Mouse (Mus musculus) common myeloid progenitor, adult 5-6 weeks (primary cell): ENCODE measurements around the gene Muc16. TPM values are rescaled to one million over a fixed set of nuclear protein-coding genes. Genes with fewer than 3 reads are reported as not detected.

ENCODE experiments used
- ATAC-seq: replicated peaks from 2 replicates; pipeline ENCODE4 v1.8.0; 2016; ENCODE audit warnings: low read depth, mild to moderate bottlenecking, moderate TSS enrichment, inconsistent platforms; ENCODE audit not compliant: poor library complexity, severe bottlenecking
- total RNA-seq: library from RNA; stranded (forward); fragments of 200-1000, 187-1606 nt; gene quantifications from 2 replicates; pipeline ENCODE4 v1.2.3, GENCODE M21; 2017

Muc16 gene
- not detected in 2 replicates for total RNA-seq

GRCm38 (mm10) chr9:18674480-18675154 is at the start of gene Muc16:
TSS of gene Muc16 (minus strand) at chr9:18674530.
- no peak for ATAC-seq

GRCm38 (mm10) chr9:18722712-18723099 is 48.4 kb upstream of the Muc16 start:
- no peak for ATAC-seq

GRCm38 (mm10) chr9:18721931-18722711 is 47.8 kb upstream of the Muc16 start:
- no peak for ATAC-seq

- ATAC-seq, result no peak
Observed at GRCm38 (mm10) chr9:18721011-18721410, 46.7 kb upstream of the Muc16 start.

DNA sequence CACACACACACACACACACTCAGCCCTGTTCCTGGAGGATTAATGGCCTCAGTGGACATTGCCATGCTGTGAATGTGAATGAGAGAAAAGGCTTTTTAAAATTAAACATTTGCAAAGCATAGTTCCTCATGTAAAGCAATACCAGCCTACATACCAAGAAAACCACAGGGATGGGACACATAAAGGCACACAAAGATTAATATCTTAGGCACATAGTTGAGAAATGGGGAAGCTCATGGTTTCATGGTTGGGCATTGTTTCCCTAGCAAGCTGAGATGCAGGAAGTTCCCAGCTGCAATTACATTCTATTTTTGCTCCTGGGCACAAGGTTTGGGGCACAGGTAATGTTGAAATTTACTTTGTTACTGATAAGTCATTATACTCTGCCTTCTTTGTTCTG is 31.3 kb upstream of the Muc16 start:
- peak; percentile 81 for ATAC-seq

GRCm38 (mm10) chr9:18598366-18598765 is 76.0 kb downstream of the Muc16 start:
- no peak for ATAC-seq

GRCm38 (mm10) chr9:18508098-18508497 is 166.2 kb downstream of the Muc16 start:
- no peak for ATAC-seq

DNA sequence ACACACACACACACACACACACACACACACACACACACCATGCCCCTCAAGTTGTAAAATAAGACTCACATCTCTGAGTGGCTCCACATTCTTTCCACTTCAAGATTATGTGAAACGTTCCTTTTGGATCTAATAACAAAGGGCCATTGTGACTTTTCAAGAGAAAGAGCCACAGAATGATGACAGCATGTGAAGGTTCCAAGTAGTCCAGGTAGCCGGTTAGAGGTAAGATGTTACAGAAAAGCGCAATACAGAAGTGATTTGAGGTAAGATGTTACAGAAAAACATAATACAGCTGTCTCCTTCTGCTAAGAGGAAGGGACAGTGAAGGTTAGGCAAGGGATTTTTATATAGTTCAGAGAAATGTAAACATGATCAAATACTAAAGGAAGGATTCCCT is 196.2 kb downstream of the Muc16 start, which contains the start of the genes Zfp558 and Mbd3l1:
Gene Zfp558, minus strand, starts transcription at position 101 of the 400 bp plus-strand sequence.
Gene Mbd3l1, plus strand, starts transcription at position 192 of the 400 bp plus-strand sequence.
- ATAC-seq, result no peak

GRCm38 (mm10) chr9:18473324-18474128 is 200.8 kb downstream of the Muc16 start:
- ATAC-seq, result peak; percentile 99

DNA sequence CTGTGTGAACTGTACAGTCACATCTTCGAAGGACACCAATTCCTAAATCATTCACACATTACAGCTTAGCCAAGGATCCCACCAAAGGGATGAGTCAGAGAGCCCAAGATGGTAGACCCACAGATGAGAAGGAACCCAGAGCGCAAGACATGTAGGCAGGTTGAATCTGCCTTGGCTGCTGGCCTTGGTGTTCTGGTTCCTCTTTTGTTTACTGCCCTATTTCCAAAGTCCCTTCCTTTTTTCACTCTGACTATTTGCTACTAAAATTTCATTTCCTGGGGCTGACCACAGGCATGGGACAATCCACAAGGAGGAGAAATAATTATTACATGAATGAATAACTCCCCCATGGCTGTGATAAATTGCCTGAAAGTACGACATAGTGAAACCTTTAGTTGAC is 206.3 kb downstream of the Muc16 start:
- 0 out of 2 replicates have a peak, but pooled peaks have one; percentile 32 for ATAC-seq

GRCm38 (mm10) chr9:18467350-18467749 is 207.0 kb downstream of the Muc16 start:
- ATAC-seq, result no peak

GRCm38 (mm10) chr9:18456520-18456919 is 217.8 kb downstream of the Muc16 start:
- ATAC-seq, result no peak

Other genes starting within 250 kb of the Muc16 start
- gene Mbd3l2, start 243.9 kb downstream of the Muc16 start, total RNA-seq, result not detected in 2 replicates
- 1.5 and 2.1 TPM in 2 replicates for gene Zfp558, start 196.3 kb downstream of the Muc16 start, total RNA-seq
- not detected in 2 replicates for gene Mbd3l1, start 196.2 kb downstream of the Muc16 start, total RNA-seq
- not detected in 2 replicates for gene Olfr24, start 89.5 kb upstream of the Muc16 start, total RNA-seq
- not detected in 2 replicates for gene Olfr828, start 145.0 kb upstream of the Muc16 start, total RNA-seq
- gene Olfr829, start 180.4 kb upstream of the Muc16 start, total RNA-seq, result not detected in 2 replicates
- gene Olfr830, start 200.2 kb upstream of the Muc16 start, total RNA-seq, result not detected in 2 replicates